Mouse (Mus musculus) hindbrain, embryonic 12.5 days (tissue): ENCODE measurements around the gene Apold1. TPM values are rescaled to one million over a fixed set of nuclear protein-coding genes. Genes with fewer than 3 reads are reported as not detected.

Experiments used
- ATAC-seq: fragments of 200-750 bp; cut with Nextera tagmentation; 2 replicates; pipeline ENCODE4 v1.8.0; 2017; ENCODE audit warnings: moderate TSS enrichment; ENCODE audit not compliant: low FRiP score
- H3K27ac ChIP-seq: fragments of 300-500 bp; sonication (generic); 2 replicates; pipeline ENCODE4 v1.5.1; 2016; ENCODE audit warnings: mild to moderate bottlenecking
- H3K27me3 ChIP-seq: fragments of 300-500 bp; sonication (generic); 2 replicates; pipeline ENCODE4 v1.6.1; 2016; ENCODE audit warnings: mild to moderate bottlenecking
- H3K36me3 ChIP-seq: fragments of 300-500 bp; sonication (generic); 2 replicates; pipeline ENCODE4 v1.6.1; 2016; ENCODE audit warnings: mild to moderate bottlenecking
- H3K4me1 ChIP-seq: fragments of 300-500 bp; sonication (generic); 2 replicates; pipeline ENCODE4 v1.6.1; 2016
- H3K4me2 ChIP-seq: fragments of 300-500 bp; sonication (generic); replicated peaks from 2 replicates; pipeline ENCODE4 v1.6.1; 2016; ENCODE audit warnings: mild to moderate bottlenecking
- H3K4me3 ChIP-seq: fragments of 300-500 bp; sonication (generic); 2 replicates; pipeline ENCODE4 v1.5.1; 2016; ENCODE audit warnings: mild to moderate bottlenecking
- H3K9ac ChIP-seq: fragments of 300-500 bp; sonication (generic); 2 replicates; pipeline ENCODE4 v1.6.1; 2016; ENCODE audit warnings: mild to moderate bottlenecking, moderate library complexity
- H3K9me3 ChIP-seq: fragments of 300-500 bp; sonication (generic); replicated peaks from 2 replicates; pipeline ENCODE4 v1.6.1; 2016; ENCODE audit warnings: mild to moderate bottlenecking
- WGBS: fragments of 180-500 bp; shearing (Covaris S2); methylation state at CpG from one replicate; pipeline ENCODE4 v1.1.7; 2016; 5-methylcytosine and 5-hydroxymethylcytosine counted together
- polyA plus RNA-seq: library from polyadenylated mRNA; unstranded; fragments of >200 nt; fragmentation: Nextera tagmentation; extraction: Ambion mirVana; gene quantifications from 2 replicates; pipeline ENCODE4 v1.2.1, GENCODE M21; 2016

Apold1 gene
- polyA plus RNA-seq, 1 experiment from 2014 or later: 4.5 TPM

GRCm38 (mm10) chr6:134951364-134951763 lies 30.2 kb upstream of the Apold1 start:
- Histone ChIP-seq H3K4me3 (no peak overlapping the region), H3K9ac (no peak overlapping the region), H3K4me2 (no peak overlapping the region), H3K9me3 (no peaks in the 10 kb centered on the region), H3K27me3 (no peaks in the 10 kb centered on the region), H3K36me3 (0 out of 2 replicates have a peak, but pooled peaks cover 5% of the 10 kb centered on the region), H3K4me1 (peaks cover 5% of the 10 kb centered on the region; the same call in 1 of the 2 replicates), H3K27ac (no peak overlapping the region)
- 81% methylated on average over 5 of the region's 5 CpGs for WGBS
- no peak for ATAC-seq

- H3K36me3 ChIP-seq: 0 out of 2 replicates have a peak, but pooled peaks cover 5% of the 10 kb centered on the region
- H3K27me3 ChIP-seq: no peaks in the 10 kb centered on the region
- no peak overlapping the region for H3K27ac ChIP-seq
- H3K4me2 ChIP-seq: no peak overlapping the region
- no peak overlapping the region for H3K9ac ChIP-seq
- no peak overlapping the region for H3K4me3 ChIP-seq
- 53% methylated on average over 11 of the region's 11 CpGs for WGBS
- peaks cover 5% of the 10 kb centered on the region; the same call in 1 of the 2 replicates for H3K4me1 ChIP-seq
- ATAC-seq: no peak
- H3K9me3 ChIP-seq: no peaks in the 10 kb centered on the region
These were observed 27.5 kb upstream of the Apold1 start for GRCm38 (mm10) chr6:134953976-134954375.

GRCm38 (mm10) chr6:134956388-134956787 lies 25.1 kb upstream of the Apold1 start:
- Histone ChIP-seq H3K9ac (no peak overlapping the region), H3K27ac (no peak overlapping the region), H3K27me3 (no peaks in the 10 kb centered on the region), H3K36me3 (no peaks in the 10 kb centered on the region), H3K4me1 (peaks cover 14% of the 10 kb centered on the region), H3K4me3 (no peak overlapping the region), H3K4me2 (no peak overlapping the region), H3K9me3 (no peaks in the 10 kb centered on the region)
- no peak for ATAC-seq
- 85% methylated on average over 4 of the region's 4 CpGs for WGBS

- ATAC-seq: no peak
- 55% methylated on average over 5 of the region's 5 CpGs for whole genome bisulfite sequencing
- no peaks in the 10 kb centered on the region for H3K36me3 ChIP-seq
- peaks cover 19% of the 10 kb centered on the region for H3K4me1 ChIP-seq
- no peaks in the 10 kb centered on the region for H3K27me3 ChIP-seq
- no peaks in the 10 kb centered on the region for H3K9me3 ChIP-seq
- H3K9ac ChIP-seq: no peak overlapping the region
- no peak overlapping the region for H3K27ac ChIP-seq
- no peak overlapping the region for H3K4me2 ChIP-seq
- H3K4me3 ChIP-seq: no peak overlapping the region
These were observed 20.2 kb upstream of the Apold1 start for GRCm38 (mm10) chr6:134961286-134961685.

- no peak for ATAC-seq
- no peak overlapping the region for H3K27ac ChIP-seq
- 44% methylated on average over 9 of the region's 9 CpGs for WGBS
These were observed 19.5 kb upstream of the Apold1 start for GRCm38 (mm10) chr6:134961858-134962517.

GRCm38 (mm10) chr6:134962518-134962893 lies 19.0 kb upstream of the Apold1 start:
- H3K4me3 ChIP-seq: no peak overlapping the region
- H3K4me1 ChIP-seq: peaks cover 19% of the 10 kb centered on the region
- ATAC-seq: 0 out of 2 replicates have a peak, but pooled peaks have one; percentile 22
- H3K9ac ChIP-seq: no peak overlapping the region
- WGBS: 46% methylated on average over 5 of the region's 5 CpGs
- no peaks in the 10 kb centered on the region for H3K27me3 ChIP-seq
- H3K27ac ChIP-seq: no peak overlapping the region
- H3K4me2 ChIP-seq: no peak overlapping the region
- no peaks in the 10 kb centered on the region for H3K9me3 ChIP-seq
- H3K36me3 ChIP-seq: no peaks in the 10 kb centered on the region

More at GRCm38 (mm10) chr6:134961858-134962517, 19.5 kb upstream of the Apold1 start:
- H3K27me3 ChIP-seq: no peaks in the 10 kb centered on the region
- H3K4me2 ChIP-seq: no peak overlapping the region
- no peak overlapping the region for H3K9ac ChIP-seq
- no peaks in the 10 kb centered on the region for H3K36me3 ChIP-seq
- H3K9me3 ChIP-seq: no peaks in the 10 kb centered on the region
- no peak overlapping the region for H3K4me3 ChIP-seq
- peaks cover 19% of the 10 kb centered on the region for H3K4me1 ChIP-seq

- ATAC-seq: no peak
- H3K27ac ChIP-seq: no peak overlapping the region
These were observed 17.6 kb upstream of the Apold1 start for GRCm38 (mm10) chr6:134963910-134964309.

GRCm38 (mm10) chr6:134966681-134967080 lies 14.8 kb upstream of the Apold1 start:
- Histone ChIP-seq H3K27me3 (no peaks in the 10 kb centered on the region), H3K9ac (no peak overlapping the region), H3K4me3 (no peak overlapping the region), H3K36me3 (no peaks in the 10 kb centered on the region), H3K27ac (no peak overlapping the region), H3K9me3 (no peaks in the 10 kb centered on the region), H3K4me2 (no peak overlapping the region), H3K4me1 (peaks cover 8% of the 10 kb centered on the region; the same call in 1 of the 2 replicates)
- no peak for ATAC-seq
- 88% methylated on average over 5 of the region's 5 CpGs for WGBS

More at GRCm38 (mm10) chr6:134963910-134964309, 17.6 kb upstream of the Apold1 start:
- Histone ChIP-seq H3K9me3 (no peaks in the 10 kb centered on the region), H3K9ac (no peak overlapping the region), H3K36me3 (no peaks in the 10 kb centered on the region), H3K4me3 (no peak overlapping the region), H3K4me2 (no peak overlapping the region), H3K27me3 (no peaks in the 10 kb centered on the region), H3K4me1 (peaks cover 19% of the 10 kb centered on the region)
- 76% methylated on average over 2 of the region's 2 CpGs for WGBS

- Histone ChIP-seq H3K9me3 (no peaks in the 10 kb centered on the region), H3K36me3 (no peaks in the 10 kb centered on the region), H3K4me2 (no peak overlapping the region), H3K27me3 (no peaks in the 10 kb centered on the region), H3K4me1 (no peaks in the 10 kb centered on the region), H3K9ac (no peak overlapping the region), H3K27ac (no peak overlapping the region), H3K4me3 (no peak overlapping the region)
- no peak for ATAC-seq
- WGBS: 84% methylated on average over 1 of the region's 1 CpGs
These were observed 13.2 kb upstream of the Apold1 start for GRCm38 (mm10) chr6:134968326-134968725.

GRCm38 (mm10) chr6:134969498-134969897 lies 12.0 kb upstream of the Apold1 start:
- no peaks in the 10 kb centered on the region for H3K27me3 ChIP-seq
- H3K4me1 ChIP-seq: no peaks in the 10 kb centered on the region
- H3K36me3 ChIP-seq: no peaks in the 10 kb centered on the region
- H3K9ac ChIP-seq: no peak overlapping the region
- no peaks in the 10 kb centered on the region for H3K9me3 ChIP-seq
- no peak overlapping the region for H3K4me2 ChIP-seq
- H3K27ac ChIP-seq: no peak overlapping the region
- no peak overlapping the region for H3K4me3 ChIP-seq
- no peak for ATAC-seq
- WGBS: 95% methylated on average over 2 of the region's 2 CpGs

GRCm38 (mm10) chr6:134972096-134972495 lies 9.4 kb upstream of the Apold1 start:
- no peak for ATAC-seq
- whole genome bisulfite sequencing: 66% methylated on average over 4 of the region's 4 CpGs
- no peaks in the 10 kb centered on the region; the same call in 1 of the 2 replicates for H3K4me1 ChIP-seq
- H3K36me3 ChIP-seq: no peaks in the 10 kb centered on the region
- H3K4me2 ChIP-seq: no peak overlapping the region
- no peak overlapping the region for H3K9ac ChIP-seq
- H3K27ac ChIP-seq: no peak overlapping the region
- H3K27me3 ChIP-seq: no peaks in the 10 kb centered on the region
- no peaks in the 10 kb centered on the region for H3K9me3 ChIP-seq
- H3K4me3 ChIP-seq: no peak overlapping the region

- WGBS: 58% methylated on average over 6 of the region's 6 CpGs
- Histone ChIP-seq H3K27me3 (no peaks in the 10 kb centered on the region), H3K4me2 (no peak overlapping the region), H3K9me3 (no peaks in the 10 kb centered on the region), H3K4me3 (no peak overlapping the region), H3K27ac (no peak overlapping the region), H3K4me1 (peaks cover 9% of the 10 kb centered on the region), H3K9ac (no peak overlapping the region), H3K36me3 (no peaks in the 10 kb centered on the region)
- no peak for ATAC-seq
These were observed 4.9 kb upstream of the Apold1 start for GRCm38 (mm10) chr6:134976628-134977027.
